Mouse (Mus musculus) WW6 (cell line): Measurements from ENCODE around the gene Rac1.
"Not testable (repeated sequence)": the region's sequence is repeated elsewhere in the genome, so short reads cannot be mapped to it uniquely, and the experiment has no call there.

Source experiments
- DNase-seq: peaks from one replicate; pipeline ENCODE4 v3.0.0-alpha.2; 2013; ENCODE audit warnings: low read depth, low spot score

The Rac1 gene

GRCm38 (mm10) chr5:143525454-143526225 is 2.2 kb downstream of the Rac1 start:
- DNase-seq, result no peak

- DNase-seq, result no peak
Measured at GRCm38 (mm10) chr5:143522882-143523281, 5.0 kb downstream of the Rac1 start.

- no peak for DNase-seq
Measured at GRCm38 (mm10) chr5:143520415-143520814, 7.4 kb downstream of the Rac1 start.

- no peak for DNase-seq
Measured at GRCm38 (mm10) chr5:143518045-143518591, 9.7 kb downstream of the Rac1 start.

GRCm38 (mm10) chr5:143517436-143517835 is 10.4 kb downstream of the Rac1 start:
- DNase-seq, result no peak

- no peak for DNase-seq
Measured at GRCm38 (mm10) chr5:143517005-143517404, 10.8 kb downstream of the Rac1 start.

GRCm38 (mm10) chr5:143514878-143515277 is 13.0 kb downstream of the Rac1 start:
- no peak for DNase-seq

GRCm38 (mm10) chr5:143512305-143512704 is 15.5 kb downstream of the Rac1 start:
- no peak for DNase-seq

- DNase-seq, result no peak
Measured at GRCm38 (mm10) chr5:143511577-143511976, 16.3 kb downstream of the Rac1 start.

GRCm38 (mm10) chr5:143509737-143510136 is 18.1 kb downstream of the Rac1 start:
- no peak for DNase-seq

GRCm38 (mm10) chr5:143509294-143509693 is 18.5 kb downstream of the Rac1 start:
- no peak for DNase-seq

GRCm38 (mm10) chr5:143505545-143505944 is 22.3 kb downstream of the Rac1 start:
- no peak for DNase-seq

GRCm38 (mm10) chr5:143505056-143505455 is 22.8 kb downstream of the Rac1 start:
- DNase-seq, result no peak

GRCm38 (mm10) chr5:143504453-143504852 is 23.4 kb downstream of the Rac1 start:
- no peak for DNase-seq

- DNase-seq, result no peak
Measured at GRCm38 (mm10) chr5:143503740-143504139, 24.1 kb downstream of the Rac1 start.

- no peak for DNase-seq
Measured at GRCm38 (mm10) chr5:143502899-143503557, 24.8 kb downstream of the Rac1 start.

- no peak for DNase-seq
Measured at GRCm38 (mm10) chr5:143501649-143502048, 26.2 kb downstream of the Rac1 start.

- DNase-seq, result no peak
Measured at GRCm38 (mm10) chr5:143501140-143501539, 26.7 kb downstream of the Rac1 start.

- DNase-seq, result not testable (repeated sequence)
Measured at GRCm38 (mm10) chr5:143500711-143501110, 27.1 kb downstream of the Rac1 start.

- DNase-seq, result no peak
Measured at GRCm38 (mm10) chr5:143499686-143500085, 28.1 kb downstream of the Rac1 start.

- no peak for DNase-seq
Measured at GRCm38 (mm10) chr5:143499197-143499596, 28.6 kb downstream of the Rac1 start.

- DNase-seq, result no peak
Measured at GRCm38 (mm10) chr5:143497451-143497850, 30.4 kb downstream of the Rac1 start.

- no peak for DNase-seq
Measured at GRCm38 (mm10) chr5:143495708-143496107, 32.1 kb downstream of the Rac1 start.
